Mouse (Mus musculus) heart, postnatal 25 days (tissue): Measurements from ENCODE around the gene Mcu. TPM values are rescaled to one million over a fixed set of nuclear protein-coding genes. Genes with fewer than 3 reads are reported as not detected.

ENCODE experiments used
- DNase-seq: peaks from one replicate; pipeline ENCODE4 v3.0.0; 2022; ENCODE audit warnings: low spot score
- intact Hi-C: fragments of 180-260 bp; cut with DNase I; formaldehyde crosslinking; loops from one replicate; pipeline ENCODE4 v1.15.1; 2025
- total RNA-seq, 2 experiments: library from RNA; stranded (reverse); gene quantifications; 2 replicates each; pipeline ENCODE4 v1.2.3; 2021

Gene Mcu
- total RNA-seq, 2 experiments from 2014 or later: 21.3 to 22.6 TPM

DNA sequence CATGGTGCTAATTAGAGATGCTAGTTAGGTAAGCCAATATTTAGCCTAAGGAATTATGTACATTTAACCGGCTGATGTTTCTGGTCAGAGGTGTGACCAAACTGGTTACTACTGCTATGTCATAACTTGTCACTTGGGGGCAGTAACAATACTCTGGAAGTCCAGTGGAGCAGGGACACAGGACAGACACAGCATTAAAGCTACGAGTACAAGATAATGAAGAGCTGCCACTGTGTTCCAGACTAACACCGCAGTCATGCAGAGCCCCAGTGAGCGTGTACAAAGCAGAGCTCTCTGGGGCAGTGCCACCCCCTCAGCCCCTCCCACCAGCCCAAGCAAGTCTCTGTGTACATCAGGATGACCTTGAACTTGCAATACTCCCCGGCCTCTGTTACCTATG is 164.7 kb downstream of the Mcu start:
- intact Hi-C loops: loop anchor here (5.0 kb wide), 2 partner anchors 365 to 410 kb away; no protein-coding TSS in a partner anchor

GRCm38 (mm10) chr10:59447546-59447945 is 168.9 kb downstream of the Mcu start:
- DNase-seq: no peak
- intact Hi-C loops: no loop called here

More for the DNA sequence above, 164.7 kb downstream of the Mcu start:
- no peak for DNase-seq

DNA sequence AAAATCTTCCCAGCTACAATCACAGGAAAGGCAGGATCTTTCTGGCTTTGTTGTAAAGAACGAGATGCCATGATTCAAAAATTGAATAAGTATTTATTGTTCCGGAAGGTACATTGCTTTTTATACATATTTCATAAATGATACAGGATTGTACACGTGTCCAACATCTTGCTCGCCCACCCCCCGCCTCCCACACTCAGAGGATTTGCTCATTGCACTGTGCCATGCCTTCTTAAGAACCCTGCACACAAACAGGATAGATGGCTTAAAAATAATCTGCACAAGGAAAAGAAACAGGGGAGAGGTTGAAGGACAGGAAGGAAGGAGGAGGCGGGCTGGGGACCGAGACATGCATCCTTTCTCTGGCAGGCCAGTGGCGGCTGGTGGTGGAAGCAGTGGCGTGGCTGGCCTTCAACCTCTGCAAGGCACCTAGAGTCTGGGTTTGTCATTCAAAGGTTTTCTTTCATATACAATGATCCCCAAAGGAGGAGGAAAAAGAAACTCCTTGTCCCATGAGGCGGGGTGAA is 169.5 kb downstream of the Mcu start:
- no peak for DNase-seq
- intact Hi-C loops: no loop called here

- no peak for DNase-seq
- intact Hi-C loops: no loop called here
Observed at GRCm38 (mm10) chr10:59444635-59445034, 171.9 kb downstream of the Mcu start.

DNA sequence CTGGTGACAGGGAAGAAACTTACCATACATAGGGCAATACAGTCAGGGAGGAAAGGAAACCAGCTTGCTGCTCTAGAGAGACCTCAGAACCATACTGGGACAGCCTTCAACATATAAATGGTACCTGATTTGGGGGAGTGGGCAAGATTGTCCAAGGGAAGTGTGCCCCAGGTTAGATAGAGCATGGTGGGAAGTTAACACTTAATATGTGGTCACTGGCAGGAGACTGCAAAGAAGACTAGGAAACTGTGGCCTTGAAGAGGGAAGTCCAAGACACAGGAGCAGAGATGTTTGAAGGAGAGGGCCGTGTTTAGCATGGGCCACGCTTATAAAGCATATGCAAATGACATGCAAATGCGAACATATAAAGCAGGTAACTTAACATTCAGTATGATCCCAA is 172.4 kb downstream of the Mcu start:
- no peak for DNase-seq
- intact Hi-C loops: no loop called here

DNA sequence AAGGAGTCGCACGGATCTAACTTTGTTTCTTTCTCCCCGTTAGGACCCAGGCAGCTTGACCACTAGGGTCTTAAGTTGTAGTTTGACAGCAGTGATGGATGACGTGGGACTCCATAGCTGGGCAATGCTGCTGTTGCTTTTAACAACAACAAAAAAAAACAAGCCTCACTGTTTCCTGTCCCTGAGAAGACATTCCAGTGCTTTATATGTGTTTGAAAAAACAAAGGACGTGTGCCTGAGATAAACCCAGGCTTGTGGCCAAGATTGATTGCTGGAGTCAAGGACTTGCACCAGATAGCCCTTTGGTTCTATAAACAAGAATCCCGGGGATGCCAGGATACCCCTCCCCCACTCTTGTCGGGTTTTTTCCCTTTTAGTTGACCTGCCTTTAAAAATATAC is 173.3 kb downstream of the Mcu start:
- no peak for DNase-seq
- intact Hi-C loops: no loop called here

GRCm38 (mm10) chr10:59441735-59442134 is 174.8 kb downstream of the Mcu start, which contains the start of gene Oit3:
Oit3 (minus strand) TSS chr10:59441778.
- intact Hi-C loops: no loop called here
- DNase-seq: no peak

- intact Hi-C loops: no loop called here
- no peak for DNase-seq
Observed at GRCm38 (mm10) chr10:59440177-59440576, 176.3 kb downstream of the Mcu start.

DNA sequence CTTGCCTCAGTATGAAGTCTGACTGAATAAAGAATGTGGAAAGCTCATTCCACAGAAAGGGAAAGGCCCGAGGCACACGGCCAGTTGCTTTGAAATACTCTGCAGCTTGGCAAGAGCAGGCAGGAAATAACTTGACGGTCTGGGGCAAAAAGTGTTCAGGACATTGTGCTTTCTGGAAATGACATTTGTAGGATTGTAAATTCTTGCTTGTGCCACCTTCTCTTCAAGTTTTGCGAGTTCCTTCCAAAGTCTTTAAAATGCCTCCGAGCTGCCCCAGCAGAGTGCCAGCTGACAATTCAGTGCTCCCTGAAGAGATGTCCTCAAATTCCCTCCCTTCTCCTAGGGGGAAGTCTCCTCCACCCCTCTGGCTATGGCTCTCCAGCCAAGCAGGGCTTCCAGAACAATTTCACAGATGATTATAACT is 177.0 kb downstream of the Mcu start:
- intact Hi-C loops: no loop called here
- peak; percentile 48 for DNase-seq

- intact Hi-C loops: no loop called here
- no peak for DNase-seq
Observed at GRCm38 (mm10) chr10:59438651-59439050, 177.8 kb downstream of the Mcu start.

GRCm38 (mm10) chr10:59435746-59436145 is 180.7 kb downstream of the Mcu start:
- no peak for DNase-seq
- intact Hi-C loops: no loop called here

DNA sequence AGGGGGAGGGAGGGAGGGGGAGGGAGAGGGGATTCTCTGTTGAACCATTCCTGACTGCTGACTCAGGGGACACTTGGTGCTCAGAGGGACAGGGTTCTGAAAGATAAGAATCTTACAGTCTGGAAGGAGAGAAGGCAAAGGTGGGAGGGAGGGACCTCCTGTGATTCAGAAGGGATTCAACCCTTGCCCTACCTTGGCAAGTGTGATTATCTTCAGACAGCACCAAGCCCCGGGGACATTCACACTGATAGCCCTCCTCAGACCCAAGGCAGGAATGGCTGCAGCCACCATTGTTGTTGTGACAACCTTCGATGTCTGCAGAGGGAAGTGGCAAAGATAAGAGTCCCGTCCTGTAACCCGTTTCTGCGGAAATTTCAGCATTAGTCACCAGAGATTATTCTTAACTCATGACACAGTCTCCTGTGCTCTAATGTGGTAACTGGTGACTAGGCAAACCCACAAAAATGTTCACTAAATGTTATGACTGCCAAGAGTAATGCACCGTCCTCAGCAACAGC is 185.7 kb downstream of the Mcu start:
- intact Hi-C loops: no loop called here
- DNase-seq: no peak

DNA sequence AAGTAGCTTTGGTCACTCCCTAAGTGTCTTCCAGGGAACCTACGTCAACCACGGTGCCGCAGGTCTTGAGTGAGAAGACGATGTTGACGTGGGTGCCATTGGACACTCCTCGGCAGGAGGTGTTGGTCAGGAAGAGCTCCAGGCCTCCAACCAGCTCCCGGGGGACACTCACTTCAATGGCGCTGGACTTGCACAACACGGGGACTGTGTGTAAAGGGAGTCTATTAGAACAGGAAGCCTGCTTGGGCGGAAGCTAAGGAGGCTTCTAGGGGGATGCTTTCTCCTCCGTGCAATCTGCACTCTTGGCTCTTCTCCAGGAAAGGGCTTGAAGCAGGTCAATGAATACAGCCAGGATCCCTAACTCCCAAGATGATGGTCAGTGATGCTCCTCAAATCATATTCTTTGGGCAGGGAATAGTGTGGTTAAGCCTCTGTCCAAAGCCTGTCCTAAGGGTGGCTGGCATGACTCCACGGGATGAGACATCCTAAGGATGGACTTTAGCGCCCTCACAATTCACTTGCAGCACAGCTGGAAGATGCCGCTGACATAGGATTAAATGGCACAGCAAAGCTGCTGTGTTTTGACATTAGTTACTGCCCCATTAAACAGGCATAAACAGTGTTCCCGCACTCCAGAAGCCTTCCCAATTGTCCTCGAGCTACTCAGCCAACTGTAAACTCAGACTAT is 186.9 kb downstream of the Mcu start:
- intact Hi-C loops: no loop called here
- DNase-seq: no peak

GRCm38 (mm10) chr10:59426371-59426770 is 190.1 kb downstream of the Mcu start:
- no peak for DNase-seq
- intact Hi-C loops: no loop called here

DNA sequence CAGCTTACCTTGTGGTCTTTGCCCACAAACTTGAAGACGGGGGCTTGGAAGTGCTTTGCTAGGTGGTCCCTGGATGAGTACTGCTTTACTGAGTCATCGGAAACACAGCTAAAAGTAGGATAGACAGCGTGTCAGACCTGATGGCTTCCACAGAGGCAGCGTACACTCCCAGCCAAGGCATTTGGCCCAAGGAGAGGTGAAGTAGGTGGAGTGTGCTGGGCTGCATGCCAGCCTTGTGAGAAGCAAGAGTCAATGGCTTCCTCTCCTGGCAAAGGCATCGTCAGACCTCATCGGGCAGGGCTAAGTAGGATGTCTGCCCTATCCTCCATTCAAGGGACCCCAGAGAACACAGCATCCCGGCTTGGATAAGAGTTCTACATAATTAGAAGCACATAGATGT is 191.1 kb downstream of the Mcu start:
- peak; percentile 61 for DNase-seq
- intact Hi-C loops: no loop called here

GRCm38 (mm10) chr10:59424453-59424852 is 192.0 kb downstream of the Mcu start:
- intact Hi-C loops: no loop called here
- DNase-seq: no peak

- no peak for DNase-seq
- intact Hi-C loops: no loop called here
Observed at GRCm38 (mm10) chr10:59419516-59419915, 197.0 kb downstream of the Mcu start.

GRCm38 (mm10) chr10:59416623-59417022 is 199.9 kb downstream of the Mcu start:
- no peak for DNase-seq
- intact Hi-C loops: no loop called here

GRCm38 (mm10) chr10:59413711-59414110 is 202.8 kb downstream of the Mcu start:
- intact Hi-C loops: no loop called here
- DNase-seq: no peak

- intact Hi-C loops: no loop called here
- DNase-seq: no peak
Observed at GRCm38 (mm10) chr10:59410264-59410663, 206.2 kb downstream of the Mcu start.

DNA sequence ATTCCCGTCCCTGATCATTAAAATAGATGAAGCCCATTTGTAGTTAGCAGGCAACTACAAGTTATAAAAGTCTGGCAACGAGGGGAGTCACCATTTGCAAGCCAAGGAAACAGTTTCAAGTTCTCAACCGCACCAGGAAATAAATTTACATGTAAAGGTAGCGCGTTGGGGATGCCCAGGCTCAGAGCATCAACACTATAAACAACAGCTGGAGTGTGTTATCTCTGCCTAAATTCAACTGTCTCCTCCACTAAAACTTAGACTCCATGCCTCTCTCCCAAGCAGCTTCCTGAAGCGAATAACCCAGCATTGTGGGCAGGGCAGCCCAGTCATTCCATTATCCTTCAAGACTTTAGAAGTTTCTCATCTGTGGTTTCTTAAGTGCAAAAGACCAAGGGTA is 208.0 kb downstream of the Mcu start:
- no peak for DNase-seq
- intact Hi-C loops: no loop called here

DNA sequence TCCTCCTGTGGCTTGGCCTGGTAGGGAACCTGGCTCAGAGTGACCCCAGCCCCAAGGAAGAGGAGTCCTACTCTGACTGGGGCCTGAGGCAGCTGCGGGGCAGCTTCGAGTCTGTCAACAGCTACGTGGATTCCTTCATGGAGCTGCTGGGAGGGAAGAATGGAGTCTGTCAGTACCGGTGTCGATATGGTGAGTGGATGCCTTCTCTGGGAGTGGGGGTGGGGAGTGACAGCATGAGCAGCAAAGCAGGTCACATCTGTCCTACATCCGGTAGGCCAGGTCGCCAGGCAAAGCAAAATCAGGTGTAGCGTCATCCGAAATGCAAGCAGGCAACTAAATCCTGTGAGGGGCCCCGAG is 212.7 kb downstream of the Mcu start:
- no peak for DNase-seq
- intact Hi-C loops: no loop called here
